Mouse (Mus musculus) lung, postnatal 25 days (tissue): ENCODE data around the gene Birc7.
A peak's percentile ranks its signal among the peaks of the same experiment; 100 is the strongest.

Experiments
- DNase-seq: peaks from one replicate; pipeline ENCODE4 v3.0.0; 2022; ENCODE audit warnings: low spot score

The Birc7 gene

DNA sequence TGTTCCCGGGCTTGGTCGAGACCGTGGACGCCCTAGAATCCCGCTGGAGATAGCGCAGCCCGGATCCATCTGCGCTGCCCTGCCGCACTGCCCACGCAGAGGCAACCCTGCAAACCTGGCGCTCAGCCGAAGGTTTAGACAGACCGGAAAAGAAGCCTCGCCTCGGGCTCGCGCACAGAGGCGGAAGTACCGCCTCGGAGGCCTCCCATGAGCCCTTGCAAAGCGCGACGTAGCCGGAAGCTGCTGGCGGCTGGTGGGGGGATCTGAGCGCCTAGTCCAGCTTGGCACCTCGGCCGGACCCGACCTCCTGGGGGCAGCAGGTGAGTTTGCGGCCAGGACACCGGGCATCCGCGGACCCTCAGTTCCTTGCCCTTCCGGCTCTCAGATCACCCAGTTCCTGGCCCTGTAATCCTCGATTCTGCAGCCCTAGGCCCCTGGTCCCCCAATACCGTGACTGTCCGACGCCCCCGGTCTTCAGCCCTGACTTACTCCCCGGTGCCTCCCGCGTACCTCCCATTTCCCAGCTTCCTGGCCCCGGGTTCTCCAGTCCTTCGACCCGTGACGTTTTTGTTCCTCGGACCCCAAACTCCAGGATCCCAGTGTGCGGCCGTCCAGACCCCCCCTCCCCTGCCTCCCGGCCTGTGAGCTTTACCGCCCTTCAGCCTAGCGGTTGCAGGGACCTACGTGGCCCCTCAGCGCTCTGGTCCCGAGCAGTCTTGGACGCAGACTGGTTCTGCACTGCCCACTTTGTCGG is 38.4 kb downstream of the Birc7 start, which contains the start of gene Arfgap1:
TSS of gene Arfgap1 (plus strand) at position 216 of the 754 bp plus-strand sequence.
- peak; percentile 93 for DNase-seq

DNA sequence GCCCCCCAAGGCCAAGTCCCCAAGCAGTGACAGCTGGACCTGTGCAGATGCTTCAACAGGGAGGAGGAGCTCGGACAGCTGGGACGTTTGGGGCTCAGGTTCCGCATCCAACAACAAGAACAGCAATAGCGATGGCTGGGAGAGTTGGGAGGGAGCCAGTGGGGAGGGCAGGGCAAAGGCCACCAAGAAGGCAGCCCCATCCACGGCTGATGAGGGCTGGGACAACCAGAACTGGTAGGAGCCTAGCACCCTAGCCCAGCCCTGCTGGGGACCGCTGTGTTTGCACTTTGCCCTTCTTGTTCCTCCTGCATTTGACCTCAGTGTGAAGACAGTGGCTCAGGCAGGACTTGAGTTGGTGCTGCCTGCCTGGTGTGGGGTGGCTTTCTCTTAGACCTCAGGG is 52.3 kb downstream of the Birc7 start:
- DNase-seq, result no peak
